Mouse (Mus musculus): ENCODE data around the gene Ubl7. TPM values are rescaled to one million over a fixed set of nuclear protein-coding genes. Genes with fewer than 3 reads are reported as not detected.

The Ubl7 gene
- polyA plus RNA-seq, 1 experiment from 2014 or later, result 106 TPM

DNA sequence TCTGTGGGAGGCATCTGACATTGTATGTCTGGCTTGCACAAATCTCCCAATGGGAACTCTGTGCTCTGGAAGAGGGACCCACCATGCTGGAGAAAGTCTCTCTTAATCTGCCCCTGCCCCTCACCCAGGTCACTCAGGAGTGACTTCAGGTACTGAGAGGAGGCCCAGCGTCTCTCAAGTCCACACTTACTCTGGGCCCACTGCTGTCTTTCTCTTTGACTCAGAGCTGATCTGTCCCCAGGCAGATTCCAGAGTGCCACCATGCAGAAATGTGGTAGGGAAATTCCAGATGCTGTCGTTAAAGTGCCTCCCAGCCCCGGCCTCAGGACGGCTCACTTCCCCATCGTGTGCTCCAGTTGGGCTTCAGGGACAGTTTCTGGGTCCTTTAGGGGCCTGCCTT lies 63.4 kb downstream of the Ubl7 start:
- Histone ChIP-seq H3K9ac (ENCODE audit: low read depth, low read length) (no peak overlapping the region), H3K27me3 (ENCODE audit: control insufficient read depth, insufficient read depth, low read length) (no peaks in the 10 kb centered on the region), H3K9me3 (ENCODE audit: control insufficient read depth, low read length) (no peaks in the 10 kb centered on the region), H3K4me2 (replicated peaks; ENCODE audit: low read depth, low read length) (no peak overlapping the region), H3K4me1 (ENCODE audit: control insufficient read depth, insufficient read depth, low read length) (no peaks in the 10 kb centered on the region), H3K4me3 (ENCODE audit: low read length) (no peak overlapping the region), H3K36me3 (ENCODE audit: control insufficient read depth, insufficient read depth, low read length) (no peaks in the 10 kb centered on the region), H3K27ac (ENCODE audit: low read depth, low read length) (no peak overlapping the region)
- 48% methylated on average over 5 of the region's 5 CpGs for WGBS
- no peak for ATAC-seq (ENCODE audit: low FRiP score, low TSS enrichment)

DNA sequence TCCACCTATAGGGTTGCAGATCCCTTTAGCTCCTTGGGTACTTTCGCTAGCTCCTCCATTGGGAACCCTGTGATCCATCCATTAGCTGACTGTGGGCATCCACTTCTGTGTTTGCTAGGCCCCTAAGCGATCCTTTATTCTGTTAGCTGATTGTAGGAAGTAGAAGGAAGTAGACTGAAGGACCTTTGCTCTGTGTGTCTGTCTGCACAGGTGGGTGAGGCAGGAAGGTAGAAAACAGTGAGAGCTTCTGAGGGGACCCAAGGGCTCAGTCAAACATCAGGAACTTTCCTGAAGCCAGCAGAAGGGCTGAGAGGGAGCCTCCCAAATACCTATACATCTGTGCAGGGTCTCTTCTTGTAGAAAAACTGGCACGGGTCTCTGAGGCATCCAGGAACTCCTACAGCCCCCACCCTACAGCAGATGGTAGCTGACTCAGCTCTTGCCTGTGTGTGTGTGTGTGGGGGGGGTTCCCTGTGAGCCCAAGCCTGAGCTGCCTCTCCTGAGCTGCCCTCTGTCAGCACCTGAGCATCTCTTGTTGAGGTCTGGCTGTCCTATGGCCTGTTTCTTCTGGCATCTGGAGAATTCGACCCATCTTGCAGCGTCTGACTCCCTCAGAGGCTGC lies 64.5 kb downstream of the Ubl7 start:
- Histone ChIP-seq H3K9me3 (ENCODE audit: control insufficient read depth, low read length) (no peaks in the 10 kb centered on the region), H3K27ac (ENCODE audit: low read depth, low read length) (no peak overlapping the region), H3K27me3 (ENCODE audit: control insufficient read depth, insufficient read depth, low read length) (no peaks in the 10 kb centered on the region), H3K4me1 (ENCODE audit: control insufficient read depth, insufficient read depth, low read length) (no peaks in the 10 kb centered on the region), H3K36me3 (ENCODE audit: control insufficient read depth, insufficient read depth, low read length) (no peaks in the 10 kb centered on the region), H3K9ac (ENCODE audit: low read depth, low read length) (no peak overlapping the region), H3K4me3 (ENCODE audit: low read length) (no peak overlapping the region), H3K4me2 (replicated peaks; ENCODE audit: low read depth, low read length) (no peak overlapping the region)
- 74% methylated on average over 5 of the region's 5 CpGs for WGBS
- no peak for ATAC-seq (ENCODE audit: low FRiP score, low TSS enrichment)

DNA sequence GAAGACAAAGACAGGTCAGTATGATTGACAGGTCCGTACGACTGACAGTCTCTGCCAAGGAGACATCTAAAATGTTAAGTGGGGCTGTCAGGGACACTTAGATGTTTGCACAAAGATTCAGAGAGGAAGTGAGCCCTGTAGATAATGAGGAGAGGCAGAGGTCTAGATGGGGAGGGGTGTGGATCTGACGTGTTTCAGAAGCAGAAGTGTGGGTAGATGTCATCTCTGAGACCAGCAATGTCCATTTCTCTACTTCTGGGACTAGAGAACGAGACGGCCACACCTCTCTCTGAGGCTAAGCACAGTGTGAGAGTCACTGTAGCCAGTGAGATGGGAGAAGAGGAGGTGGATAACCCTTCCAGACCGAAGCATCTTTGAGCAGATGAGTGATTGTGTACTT lies 67.2 kb downstream of the Ubl7 start:
- Histone ChIP-seq H3K4me3 (ENCODE audit: low read length) (no peak overlapping the region), H3K27me3 (ENCODE audit: control insufficient read depth, insufficient read depth, low read length) (no peaks in the 10 kb centered on the region), H3K36me3 (ENCODE audit: control insufficient read depth, insufficient read depth, low read length) (no peaks in the 10 kb centered on the region), H3K27ac (ENCODE audit: low read depth, low read length) (no peak overlapping the region), H3K9me3 (ENCODE audit: control insufficient read depth, low read length) (no peaks in the 10 kb centered on the region), H3K4me1 (ENCODE audit: control insufficient read depth, insufficient read depth, low read length) (no peaks in the 10 kb centered on the region), H3K4me2 (replicated peaks; ENCODE audit: low read depth, low read length) (no peak overlapping the region), H3K9ac (ENCODE audit: low read depth, low read length) (no peak overlapping the region)
- ATAC-seq (ENCODE audit: low FRiP score, low TSS enrichment), result no peak
- 84% methylated on average over 6 of the region's 6 CpGs for WGBS

DNA sequence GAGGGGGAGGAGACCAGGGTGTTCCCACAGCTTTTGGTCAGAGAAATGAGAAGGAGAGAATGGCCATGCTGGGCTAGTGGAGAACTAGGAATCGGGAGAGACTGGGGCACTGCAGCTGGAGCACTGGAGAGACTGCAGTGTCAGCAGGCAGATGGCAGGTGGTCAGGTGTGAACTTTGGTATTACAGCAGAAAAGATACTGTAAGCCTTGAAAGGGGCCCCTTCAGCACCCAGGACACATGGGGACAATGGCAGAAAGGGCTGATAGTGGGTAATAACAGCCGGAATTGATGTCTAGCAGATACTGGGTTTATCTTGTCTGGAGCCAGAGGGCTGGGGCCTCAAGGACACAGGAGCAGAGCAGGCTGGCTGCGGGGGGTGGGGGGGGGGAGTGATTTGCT lies 68.1 kb downstream of the Ubl7 start:
- ATAC-seq (ENCODE audit: low FRiP score, low TSS enrichment), result no peak
- no peak overlapping the region for H3K4me3 ChIP-seq (ENCODE audit: low read length)
- WGBS, result 52% methylated on average over 3 of the region's 3 CpGs

More for the DNA sequence above, 68.1 kb downstream of the Ubl7 start:
- H3K9ac ChIP-seq (ENCODE audit: low read depth, low read length), result no peak overlapping the region
- H3K4me2 ChIP-seq (replicated peaks; ENCODE audit: low read depth, low read length), result no peak overlapping the region
- no peaks in the 10 kb centered on the region for H3K4me1 ChIP-seq (ENCODE audit: control insufficient read depth, insufficient read depth, low read length)
- no peaks in the 10 kb centered on the region for H3K9me3 ChIP-seq (ENCODE audit: control insufficient read depth, low read length)
- H3K27ac ChIP-seq (ENCODE audit: low read depth, low read length), result no peak overlapping the region
- H3K27me3 ChIP-seq (ENCODE audit: control insufficient read depth, insufficient read depth, low read length), result no peaks in the 10 kb centered on the region
- H3K36me3 ChIP-seq (ENCODE audit: control insufficient read depth, insufficient read depth, low read length), result no peaks in the 10 kb centered on the region

Other genes starting within 250 kb of the Ubl7 start
- gene Cyp1a2, start 227.3 kb upstream of the Ubl7 start, polyA plus RNA-seq (2014; fragmentation: Nextera tagmentation; extraction: Ambion mirVana), result not detected in 2 replicates
- gene Cyp1a1, start 223.1 kb upstream of the Ubl7 start, polyA plus RNA-seq (2014; fragmentation: Nextera tagmentation; extraction: Ambion mirVana), result 0.08 and 0.11 TPM in 2 replicates
- gene Edc3, start 202.4 kb upstream of the Ubl7 start, polyA plus RNA-seq (2014; fragmentation: Nextera tagmentation; extraction: Ambion mirVana), result 20.7 and 24.1 TPM in 2 replicates
- gene Clk3, start 145.1 kb upstream of the Ubl7 start, polyA plus RNA-seq (2014; fragmentation: Nextera tagmentation; extraction: Ambion mirVana), result 61.0 and 69.3 TPM in 2 replicates
- gene Arid3b, start 74.2 kb upstream of the Ubl7 start, polyA plus RNA-seq (2014; fragmentation: Nextera tagmentation; extraction: Ambion mirVana), result 6.5 and 7.2 TPM in 2 replicates
- 0.93 TPM in 2 replicates for gene Sema7a, start 29.1 kb downstream of the Ubl7 start, polyA plus RNA-seq (2014; fragmentation: Nextera tagmentation; extraction: Ambion mirVana)
- gene Cyp11a1, start 95.4 kb downstream of the Ubl7 start, polyA plus RNA-seq (2014; fragmentation: Nextera tagmentation; extraction: Ambion mirVana), result 0.47 and 0.87 TPM in 2 replicates
- gene Stra6, start 152.8 kb downstream of the Ubl7 start, polyA plus RNA-seq (2014; fragmentation: Nextera tagmentation; extraction: Ambion mirVana), result 25.7 and 39.2 TPM in 2 replicates
- 0.09 and 0.57 TPM in 2 replicates for gene Ccdc33, start 207.8 kb downstream of the Ubl7 start, polyA plus RNA-seq (2014; fragmentation: Nextera tagmentation; extraction: Ambion mirVana)

Data from kidney, embryonic 14.5 days (tissue).